Mouse (Mus musculus): ENCODE results near the gene Arpp21. TPM values are rescaled to one million over a fixed set of nuclear protein-coding genes. Genes with fewer than 3 reads are reported as not detected.

The Arpp21 gene
- polyA plus RNA-seq, 1 experiment, result not detected

DNA sequence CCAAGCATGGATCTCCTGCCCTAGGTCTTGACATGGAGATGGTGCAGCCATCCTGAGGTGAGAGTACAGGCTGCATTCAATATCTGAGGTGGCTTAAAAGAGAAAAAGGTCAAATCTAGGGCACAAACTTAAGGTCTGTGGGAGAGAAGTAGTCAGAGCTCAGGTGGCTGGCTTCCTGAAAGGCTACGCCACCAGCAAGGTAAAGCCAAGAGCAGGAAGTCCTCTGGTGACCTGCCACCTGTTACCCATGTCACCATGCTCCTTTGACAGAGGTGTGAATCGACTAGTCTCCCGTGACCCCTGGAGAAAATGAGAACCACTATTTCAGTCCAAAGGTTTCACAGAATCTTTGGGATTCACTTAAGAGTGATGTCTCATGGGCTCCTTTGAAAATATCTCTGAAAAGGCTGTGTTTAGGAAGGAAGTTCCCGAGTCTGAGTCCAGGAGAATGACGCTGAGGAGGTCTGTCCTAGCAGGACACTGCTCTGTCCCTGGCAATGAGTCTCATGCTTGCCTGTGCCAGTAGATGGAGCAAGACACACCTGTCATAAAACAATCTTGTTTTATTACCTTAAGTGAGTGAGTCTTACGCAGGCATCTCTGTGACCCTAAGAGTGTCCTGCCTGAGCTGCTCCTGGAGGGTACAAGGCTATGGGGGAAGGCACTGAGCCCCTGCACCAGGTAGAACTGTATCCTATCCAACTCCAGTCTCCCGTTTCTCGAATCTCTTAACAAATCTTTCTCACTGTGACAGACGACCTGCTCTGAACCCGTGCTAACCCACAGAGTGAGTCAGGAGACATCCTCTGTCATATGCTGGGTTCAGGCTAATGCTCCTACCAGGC is 22.1 kb downstream of the Arpp21 start:
- no peak for TF ChIP-seq GATA1 (IDR thresholded peaks at IDR 0.05; ENCODE audit: low read length)

DNA sequence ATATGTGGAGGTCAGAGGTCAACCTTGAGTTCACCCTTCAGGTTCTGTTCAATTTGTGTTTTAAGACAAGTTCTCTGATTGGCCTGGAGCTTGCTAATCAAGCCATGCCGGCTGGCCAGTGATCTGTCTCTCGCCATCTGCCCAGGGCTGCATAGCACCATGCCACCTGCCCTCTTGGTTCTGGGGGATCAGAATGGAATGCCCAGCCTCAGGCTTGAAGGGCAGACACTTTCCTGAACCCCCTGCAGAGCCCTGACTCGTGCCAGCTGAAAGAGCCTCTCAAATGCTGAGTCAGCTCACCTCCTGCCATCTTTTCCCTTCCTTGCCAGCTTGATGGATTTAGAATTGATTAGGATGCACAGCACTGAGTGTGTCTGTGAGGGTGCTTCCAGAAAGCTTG is 25.9 kb downstream of the Arpp21 start:
- TF ChIP-seq GATA1 (IDR thresholded peaks at IDR 0.05; ENCODE audit: low read length), result no peak

DNA sequence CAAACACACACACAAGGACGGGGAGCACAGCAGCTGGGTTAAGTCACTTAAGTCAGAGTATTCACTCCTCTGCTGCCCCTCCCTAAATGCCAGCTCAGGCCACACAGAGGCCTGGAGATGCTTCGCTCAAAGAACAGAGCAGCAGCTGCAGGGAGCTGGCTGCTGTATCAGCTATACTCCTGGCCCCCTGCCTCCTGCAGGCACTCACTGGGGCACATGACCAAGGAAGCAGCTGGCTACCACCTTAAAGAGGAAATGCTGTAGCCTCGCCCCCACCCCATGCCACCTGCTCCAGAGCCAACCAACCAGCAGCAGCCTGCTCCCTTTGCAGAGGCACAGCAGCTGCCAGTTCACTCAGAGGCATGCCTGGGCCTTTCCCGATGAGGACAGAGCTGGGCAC is 28.0 kb downstream of the Arpp21 start:
- TF ChIP-seq GATA1 (IDR thresholded peaks at IDR 0.05; ENCODE audit: low read length), result no peak

DNA sequence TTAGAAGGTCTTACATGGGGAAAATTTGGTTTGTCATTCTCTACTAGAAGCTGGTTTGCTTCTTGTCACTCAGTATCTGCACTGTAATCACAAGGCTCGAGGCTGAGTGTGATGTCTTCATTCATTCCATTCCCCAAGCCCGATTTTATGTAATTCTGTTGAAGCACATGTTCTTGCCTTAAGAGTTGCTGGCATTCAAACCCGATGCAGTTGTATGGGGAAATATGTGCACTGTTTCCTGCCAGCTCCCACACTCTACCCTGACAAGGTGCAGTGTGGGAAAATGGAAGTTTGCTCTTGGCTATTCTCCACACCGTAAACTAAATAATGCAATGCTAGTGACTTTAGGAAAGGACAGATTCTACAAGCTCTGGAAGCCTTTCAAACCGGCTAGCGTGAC is 37.4 kb downstream of the Arpp21 start:
- no peak for TF ChIP-seq GATA1 (IDR thresholded peaks at IDR 0.05; ENCODE audit: low read length)

DNA sequence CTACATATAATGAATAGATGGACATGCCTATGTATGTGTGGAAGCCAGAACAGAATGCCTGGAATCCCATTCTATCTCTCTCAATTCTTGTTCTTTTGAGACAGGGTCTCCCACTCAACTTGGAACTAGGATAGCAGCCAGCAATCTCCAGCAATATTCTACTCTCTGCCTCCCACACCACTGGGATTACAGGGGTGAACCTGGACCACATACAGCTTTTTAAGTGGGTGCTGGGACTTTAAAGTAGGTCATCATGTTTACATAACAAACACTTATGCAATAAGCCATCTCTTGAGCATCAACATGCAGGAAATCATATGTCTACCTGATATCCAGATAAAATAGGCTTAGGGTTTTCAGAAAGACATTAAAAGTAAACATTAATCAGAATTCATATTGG is 41.7 kb downstream of the Arpp21 start:
- TF ChIP-seq GATA1 (IDR thresholded peaks at IDR 0.05; ENCODE audit: low read length), result no peak

DNA sequence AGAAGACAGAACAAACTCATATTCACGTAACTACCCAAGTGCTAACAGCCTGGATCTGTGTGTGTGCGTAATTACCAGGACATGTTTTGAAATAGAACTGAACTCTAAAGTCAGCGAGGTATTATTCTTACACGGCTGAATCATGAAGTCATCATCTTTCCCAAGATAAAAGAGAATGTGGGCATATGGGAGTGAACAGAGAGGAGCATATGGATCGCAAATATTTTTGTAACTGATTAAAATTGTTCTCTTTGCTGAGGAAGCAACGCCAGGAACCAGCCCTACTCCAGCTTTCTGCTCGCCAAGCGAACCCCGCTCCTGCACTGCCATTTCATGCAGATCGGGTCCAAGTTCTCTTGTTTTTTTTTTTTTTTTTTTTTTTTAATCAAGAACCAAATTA is 46.3 kb downstream of the Arpp21 start:
- no peak for TF ChIP-seq GATA1 (IDR thresholded peaks at IDR 0.05; ENCODE audit: low read length)

DNA sequence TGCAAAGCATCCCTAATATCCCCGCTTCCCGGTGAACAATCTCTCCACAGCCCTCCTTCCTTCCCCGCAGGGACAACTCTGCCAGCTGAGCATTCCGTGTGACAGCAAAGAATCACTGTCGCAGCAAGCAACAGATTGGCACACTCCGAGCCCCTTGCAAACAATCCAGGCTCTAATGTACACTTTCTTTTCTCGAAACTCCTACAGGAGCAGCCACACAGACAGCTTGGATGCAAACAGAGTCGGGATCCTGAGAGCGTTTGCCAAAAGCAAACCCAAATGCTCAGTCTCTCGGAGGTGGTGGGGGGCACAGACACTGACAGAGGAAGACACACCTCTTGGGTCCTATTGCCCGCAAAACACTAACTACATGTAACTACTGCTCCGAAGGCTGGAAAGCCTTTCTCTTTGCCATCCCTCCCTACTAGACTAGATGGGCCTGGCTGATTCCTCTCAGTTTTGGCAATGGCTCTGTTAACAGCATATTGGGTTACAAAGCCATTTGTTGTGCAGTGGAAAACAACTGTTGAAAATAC is 47.3 kb downstream of the Arpp21 start:
- TF ChIP-seq GATA1 (IDR thresholded peaks at IDR 0.05; ENCODE audit: low read length), result no peak

DNA sequence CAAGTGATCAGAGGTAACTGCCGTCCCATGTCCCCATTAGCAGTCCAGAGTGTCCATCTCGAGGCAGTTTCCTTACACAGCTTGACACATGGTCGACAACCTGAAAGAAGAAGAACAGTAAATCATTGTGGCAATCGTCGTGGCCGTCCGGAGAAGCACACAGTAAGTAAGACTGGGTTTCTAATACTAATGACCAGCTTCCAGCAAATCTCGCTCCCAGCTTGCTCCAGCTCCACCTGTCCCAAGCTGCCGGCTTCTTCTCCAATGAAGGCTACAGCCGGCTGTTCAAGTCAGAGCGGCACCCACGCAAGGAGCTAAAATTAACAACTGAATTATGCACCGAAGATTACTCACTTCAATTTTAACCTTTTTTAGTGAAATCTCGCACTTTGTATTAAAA is 48.1 kb downstream of the Arpp21 start:
- TF ChIP-seq GATA1 (IDR thresholded peaks at IDR 0.05; ENCODE audit: low read length), result no peak

DNA sequence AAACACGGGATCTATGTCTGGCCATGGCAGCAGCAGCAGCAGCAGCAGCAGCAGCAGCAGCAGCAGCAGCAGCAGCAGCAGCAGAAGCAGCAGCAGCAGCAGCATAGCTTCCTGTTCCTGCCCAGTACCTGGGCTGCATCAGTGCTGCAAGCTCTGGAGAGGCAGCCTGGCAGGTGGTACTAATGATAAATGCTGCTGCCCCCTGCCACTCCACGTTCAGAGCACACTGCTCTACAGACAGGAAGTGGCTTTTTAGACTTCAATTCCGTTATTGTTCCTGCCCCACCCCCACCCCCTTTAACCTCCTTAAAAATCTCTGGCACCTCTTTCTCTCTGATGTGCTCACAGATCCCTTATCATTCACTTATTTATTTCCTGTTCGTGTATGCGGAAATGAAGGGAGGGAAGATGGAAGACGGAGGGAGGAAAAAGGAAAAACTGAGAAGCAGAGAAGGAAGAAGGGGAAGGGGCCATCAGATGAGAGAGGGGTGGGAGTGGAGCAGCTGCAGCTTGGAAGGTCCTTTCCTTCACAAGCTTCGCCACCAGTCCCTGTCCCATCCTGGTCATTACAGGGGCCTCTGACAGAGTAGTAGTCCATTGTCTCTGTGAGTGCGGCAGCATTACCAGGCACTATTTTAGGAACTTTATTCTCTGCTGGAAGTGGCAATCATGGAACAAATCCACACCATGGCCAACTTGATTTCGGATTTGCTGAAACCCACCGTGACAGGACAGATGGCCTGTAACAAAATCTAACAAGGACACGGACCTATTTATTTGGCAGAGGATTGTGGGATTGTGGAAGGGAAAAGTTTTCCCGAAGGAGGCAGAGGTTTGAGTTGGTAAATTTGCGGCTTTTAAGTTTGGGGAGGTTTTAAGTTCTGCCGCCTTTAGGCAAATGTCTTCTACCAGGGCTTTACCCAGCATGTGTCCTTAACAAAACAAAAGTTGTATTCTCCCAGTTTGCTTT is 49.1 kb downstream of the Arpp21 start:
- no peak for TF ChIP-seq GATA1 (IDR thresholded peaks at IDR 0.05; ENCODE audit: low read length)

DNA sequence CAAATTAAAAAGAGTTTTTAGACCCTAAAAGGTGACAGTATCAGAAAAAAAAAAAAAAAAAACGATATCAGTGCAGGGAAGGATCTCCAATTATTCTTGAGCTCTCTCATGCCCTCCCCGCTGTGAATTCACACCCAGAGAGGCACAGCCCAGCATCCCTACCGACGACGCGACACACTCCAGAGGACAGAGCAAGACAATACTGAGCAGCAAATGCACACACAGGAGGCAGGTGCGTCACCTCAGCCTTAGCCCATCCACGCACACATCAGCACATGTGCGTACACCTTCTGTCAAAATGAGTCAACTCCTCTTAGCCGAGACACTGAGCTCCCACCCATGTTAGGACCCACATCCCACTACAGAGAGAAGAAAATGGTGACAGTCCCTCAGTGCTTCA is 50.0 kb downstream of the Arpp21 start:
- no peak for TF ChIP-seq GATA1 (IDR thresholded peaks at IDR 0.05; ENCODE audit: low read length)

DNA sequence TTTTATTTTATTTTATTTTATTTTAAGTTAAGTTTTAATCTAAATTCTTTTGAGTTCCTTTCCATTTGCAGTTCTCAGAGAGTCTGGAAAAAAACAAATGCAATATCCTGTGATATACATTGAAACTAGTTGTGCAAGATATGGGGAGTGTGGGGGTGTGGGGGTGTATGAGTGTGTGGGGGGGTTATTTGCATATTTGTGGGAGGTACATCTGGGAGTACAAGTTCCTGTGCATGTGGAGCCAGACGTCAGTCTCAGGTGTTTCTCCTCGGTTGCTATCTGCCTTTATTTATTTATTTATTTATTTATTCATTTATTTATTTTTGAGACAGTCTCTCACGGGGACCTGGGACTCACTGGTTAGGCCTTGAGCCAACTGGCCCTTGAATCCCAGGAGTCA is 53.0 kb downstream of the Arpp21 start:
- TF ChIP-seq GATA1 (IDR thresholded peaks at IDR 0.05; ENCODE audit: low read length), result no peak

DNA sequence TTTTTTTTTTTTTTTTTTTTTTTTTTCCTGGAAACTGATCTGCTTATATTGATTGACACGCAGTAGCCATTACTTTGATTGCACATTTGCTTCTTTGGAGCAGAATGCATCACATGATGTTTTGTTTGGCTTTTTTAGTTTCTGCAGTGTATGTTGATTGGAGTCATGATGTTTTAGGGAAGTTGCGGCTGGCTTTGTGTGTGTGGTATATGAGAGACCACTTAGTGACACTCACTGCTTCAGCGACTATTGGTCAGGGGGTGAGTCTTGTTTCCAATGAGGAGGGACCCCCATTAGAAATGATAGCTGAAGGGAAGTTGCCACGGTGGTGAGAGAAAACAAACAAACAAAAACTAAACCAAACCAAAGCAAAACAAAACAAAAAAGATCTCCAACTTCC is 55.7 kb downstream of the Arpp21 start:
- TF ChIP-seq GATA1 (IDR thresholded peaks at IDR 0.05; ENCODE audit: low read length), result no peak

DNA sequence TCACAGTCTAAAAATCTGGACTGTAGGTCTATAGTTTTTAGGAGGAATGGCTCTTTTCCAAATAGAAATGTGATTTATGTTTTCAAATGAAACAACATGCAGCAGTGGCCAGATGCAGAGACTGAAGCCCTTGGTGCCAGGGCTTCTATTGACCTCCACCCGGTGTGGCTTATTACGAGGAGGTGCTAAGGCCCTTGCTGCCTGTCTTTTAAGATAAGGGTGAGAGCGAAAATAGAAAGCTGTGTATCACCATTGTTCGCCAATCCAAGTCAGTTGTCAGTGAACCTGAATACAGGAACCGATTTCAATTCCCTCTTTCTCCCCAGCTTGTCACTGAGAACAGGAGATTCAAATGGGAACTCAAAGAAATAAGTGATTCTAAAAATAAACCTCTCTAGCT is 57.3 kb downstream of the Arpp21 start:
- no peak for TF ChIP-seq GATA1 (IDR thresholded peaks at IDR 0.05; ENCODE audit: low read length)

DNA sequence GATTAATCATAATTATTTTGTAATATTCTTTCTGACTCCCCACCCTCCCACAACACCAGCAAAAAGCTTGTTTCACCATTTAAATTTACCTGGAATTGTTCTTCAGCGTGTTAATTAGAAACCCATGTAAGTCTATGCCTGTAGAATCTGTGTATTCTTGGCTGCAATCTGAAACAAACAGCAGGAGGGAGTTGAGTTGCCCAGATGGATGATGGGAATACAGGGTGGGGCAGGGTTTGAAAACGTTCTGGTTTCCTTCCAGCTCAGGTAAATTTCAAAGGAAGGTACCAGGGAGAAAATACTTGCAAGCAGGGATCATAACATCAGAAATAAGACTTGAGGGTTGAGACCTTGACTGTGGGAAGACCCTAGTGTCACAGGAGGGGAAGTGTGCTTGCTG is 58.2 kb downstream of the Arpp21 start:
- TF ChIP-seq GATA1 (IDR thresholded peaks at IDR 0.05; ENCODE audit: low read length), result no peak

DNA sequence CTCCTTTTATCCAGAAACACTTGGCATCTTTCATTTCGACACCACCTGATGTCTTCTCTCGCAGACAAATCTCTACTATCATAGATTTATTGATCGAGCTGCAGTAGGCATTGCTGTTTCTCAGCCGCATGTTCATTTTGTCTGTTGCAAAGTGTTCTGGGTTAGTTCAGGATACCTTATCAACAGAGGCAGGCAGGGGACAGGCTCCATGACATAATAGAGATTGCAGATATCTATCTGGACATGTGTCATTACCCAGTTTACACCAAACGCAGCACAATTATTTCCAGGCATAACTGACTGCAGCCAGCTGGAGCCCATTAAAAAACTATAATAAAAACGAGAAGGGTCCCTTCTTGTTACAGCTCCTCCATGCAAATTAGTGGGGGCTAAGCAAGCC is 59.4 kb downstream of the Arpp21 start:
- no peak for TF ChIP-seq GATA1 (IDR thresholded peaks at IDR 0.05; ENCODE audit: low read length)

Measured in G1E-ER4 (cell line).